Mouse (Mus musculus) midbrain, embryonic 13.5 days (tissue): ENCODE data around the gene Nradd. TPM values are rescaled to one million over a fixed set of nuclear protein-coding genes. Genes with fewer than 3 reads are reported as not detected.
A peak's percentile ranks its signal among the peaks of the same experiment; 100 is the strongest.

Experiments
- ATAC-seq: fragments of 200-750 bp; cut with Nextera tagmentation; 2 replicates; pipeline ENCODE4 v1.8.0; 2017; ENCODE audit warnings: mild to moderate bottlenecking, moderate TSS enrichment, moderate library complexity
- H3K27ac ChIP-seq: fragments of 300-500 bp; sonication (generic); 2 replicates; pipeline ENCODE4 v1.5.1; 2015; ENCODE audit warnings: inconsistent platforms, mild to moderate bottlenecking, moderate library complexity
- H3K27me3 ChIP-seq: fragments of 300-500 bp; sonication (generic); 2 replicates; pipeline ENCODE4 v1.6.1; 2015; ENCODE audit warnings: mild to moderate bottlenecking, inconsistent platforms
- H3K36me3 ChIP-seq: fragments of 300-500 bp; sonication (generic); 2 replicates; pipeline ENCODE4 v1.6.1; 2015; ENCODE audit warnings: mild to moderate bottlenecking, inconsistent platforms
- H3K4me1 ChIP-seq: fragments of 300-500 bp; sonication (generic); replicated peaks from 2 replicates; pipeline ENCODE4 v1.6.1; 2015; ENCODE audit warnings: inconsistent platforms
- H3K4me2 ChIP-seq: fragments of 300-500 bp; sonication (generic); replicated peaks from 2 replicates; pipeline ENCODE4 v1.6.1; 2015; ENCODE audit warnings: moderate library complexity, mild to moderate bottlenecking, inconsistent platforms
- H3K4me3 ChIP-seq: fragments of 300-500 bp; sonication (generic); replicated peaks from 2 replicates; pipeline ENCODE4 v1.5.1; 2015; ENCODE audit warnings: mild to moderate bottlenecking, inconsistent platforms
- H3K9ac ChIP-seq: fragments of 300-500 bp; sonication (generic); replicated peaks from 2 replicates; pipeline ENCODE4 v1.6.1; 2015; ENCODE audit warnings: mild to moderate bottlenecking, inconsistent platforms
- H3K9me3 ChIP-seq: fragments of 300-500 bp; sonication (generic); 2 replicates; pipeline ENCODE4 v1.6.1; 2016; ENCODE audit warnings: mild to moderate bottlenecking, inconsistent platforms
- WGBS: fragments of 180-500 bp; shearing (Covaris S2); methylation state at CpG from one replicate; pipeline ENCODE4 v1.1.7; 2015; 5-methylcytosine and 5-hydroxymethylcytosine counted together
- microRNA-seq: library from miRNA; unstranded; fragments of <30 nt; microRNA quantifications from one replicate; pipeline ENCODE4, GENCODE M21; 2016
- polyA plus RNA-seq: library from polyadenylated mRNA; unstranded; fragments of >200 nt; fragmentation: Nextera tagmentation; extraction: Ambion mirVana; gene quantifications from 2 replicates; pipeline ENCODE4 v1.2.1, GENCODE M21; 2015

Nradd gene
- polyA plus RNA-seq, 1 experiment from 2014 or later, result 36.6 TPM

GRCm38 (mm10) chr9:110625350-110625908 is 1.2 kb upstream of the Nradd start:
- ATAC-seq, result 0 out of 2 replicates have a peak, but pooled peaks have one; percentile 1
- WGBS, result 71% methylated on average over 11 of the region's 11 CpGs
- H3K9me3 ChIP-seq, result no peaks in the 10 kb centered on the region

GRCm38 (mm10) chr9:110623416-110624195 is 646 bp downstream of the Nradd start:
- H3K9ac ChIP-seq, result peak overlapping the region; percentile 72
- H3K9me3 ChIP-seq, result no peaks in the 10 kb centered on the region
- 42% methylated on average over 8 of the region's 8 CpGs for WGBS
- peak overlapping the region; percentile 85 for H3K27ac ChIP-seq
- H3K4me3 ChIP-seq, result peak overlapping the region; percentile 51
- H3K4me1 ChIP-seq, result peaks cover 29% of the 10 kb centered on the region
- peaks cover 43% of the 10 kb centered on the region for H3K36me3 ChIP-seq
- ATAC-seq, result peak; percentile 0; the same call in 1 of the 2 replicates
- peaks cover 5% of the 10 kb centered on the region; the same call in 1 of the 2 replicates for H3K27me3 ChIP-seq
- peak overlapping the region; percentile 91 for H3K4me2 ChIP-seq

More at GRCm38 (mm10) chr9:110625350-110625908, 1.2 kb upstream of the Nradd start:
- peak overlapping the region; percentile 51 for H3K4me3 ChIP-seq
- peak overlapping the region; percentile 91 for H3K4me2 ChIP-seq
- peak overlapping the region; percentile 85 for H3K27ac ChIP-seq
- peaks cover 26% of the 10 kb centered on the region for H3K36me3 ChIP-seq
- peaks cover 29% of the 10 kb centered on the region for H3K4me1 ChIP-seq
- peak overlapping the region; percentile 72 for H3K9ac ChIP-seq
- H3K27me3 ChIP-seq, result peaks cover 5% of the 10 kb centered on the region; the same call in 1 of the 2 replicates

GRCm38 (mm10) chr9:110622621-110623219 is 1.5 kb downstream of the Nradd start:
- Histone ChIP-seq H3K36me3 (peaks cover 52% of the 10 kb centered on the region), H3K27me3 (peaks cover 5% of the 10 kb centered on the region; the same call in 1 of the 2 replicates), H3K4me1 (peaks cover 29% of the 10 kb centered on the region), H3K9me3 (no peaks in the 10 kb centered on the region), H3K4me3 (no peak overlapping the region), H3K4me2 (peak overlapping the region; percentile 91), H3K9ac (no peak overlapping the region), H3K27ac (no peak overlapping the region)
- ATAC-seq, result no peak
- 88% methylated on average over 12 of the region's 12 CpGs for WGBS

- no peak for ATAC-seq
- 95% methylated on average over 7 of the region's 7 CpGs for WGBS
- Histone ChIP-seq H3K9ac (no peak overlapping the region), H3K9me3 (no peaks in the 10 kb centered on the region), H3K4me3 (no peak overlapping the region), H3K36me3 (peaks cover 61% of the 10 kb centered on the region), H3K4me1 (peaks cover 29% of the 10 kb centered on the region), H3K4me2 (no peak overlapping the region), H3K27ac (no peak overlapping the region), H3K27me3 (no peaks in the 10 kb centered on the region)
These were observed 3.6 kb downstream of the Nradd start for GRCm38 (mm10) chr9:110620685-110621084.

- no peaks in the 10 kb centered on the region for H3K9me3 ChIP-seq
- H3K9ac ChIP-seq, result no peak overlapping the region
- no peak for ATAC-seq
- no peak overlapping the region for H3K27ac ChIP-seq
- H3K36me3 ChIP-seq, result peaks cover 66% of the 10 kb centered on the region
- no peak overlapping the region for H3K4me2 ChIP-seq
- no peaks in the 10 kb centered on the region for H3K27me3 ChIP-seq
- H3K4me3 ChIP-seq, result no peak overlapping the region
- peaks cover 24% of the 10 kb centered on the region for H3K4me1 ChIP-seq
- WGBS, result 86% methylated on average over 7 of the region's 7 CpGs
These were observed 4.1 kb downstream of the Nradd start for GRCm38 (mm10) chr9:110620180-110620579.

GRCm38 (mm10) chr9:110617081-110617480 is 7.2 kb downstream of the Nradd start:
- no peaks in the 10 kb centered on the region for H3K27me3 ChIP-seq
- no peaks in the 10 kb centered on the region for H3K4me1 ChIP-seq
- ATAC-seq, result no peak
- no peak overlapping the region for H3K9ac ChIP-seq
- H3K4me3 ChIP-seq, result no peak overlapping the region
- H3K36me3 ChIP-seq, result peaks cover 78% of the 10 kb centered on the region
- no peak overlapping the region for H3K4me2 ChIP-seq
- no peaks in the 10 kb centered on the region for H3K9me3 ChIP-seq
- H3K27ac ChIP-seq, result no peak overlapping the region
- WGBS, result 82% methylated on average over 3 of the region's 3 CpGs

- 85% methylated on average over 3 of the region's 3 CpGs for WGBS
- Histone ChIP-seq H3K36me3 (peaks cover 53% of the 10 kb centered on the region), H3K9me3 (no peaks in the 10 kb centered on the region), H3K27ac (no peak overlapping the region), H3K27me3 (no peaks in the 10 kb centered on the region), H3K4me2 (no peak overlapping the region), H3K9ac (no peak overlapping the region), H3K4me3 (no peak overlapping the region), H3K4me1 (no peaks in the 10 kb centered on the region)
- ATAC-seq, result no peak
These were observed 12.8 kb downstream of the Nradd start for GRCm38 (mm10) chr9:110611471-110611870.

- Histone ChIP-seq H3K27ac (no peak overlapping the region), H3K9ac (no peak overlapping the region), H3K9me3 (no peaks in the 10 kb centered on the region), H3K36me3 (peaks cover 7% of the 10 kb centered on the region; the same call in 1 of the 2 replicates), H3K27me3 (no peaks in the 10 kb centered on the region), H3K4me3 (no peak overlapping the region), H3K4me1 (no peaks in the 10 kb centered on the region), H3K4me2 (no peak overlapping the region)
- 91% methylated on average over 1 of the region's 1 CpGs for WGBS
- ATAC-seq, result no peak
These were observed 40.7 kb downstream of the Nradd start for GRCm38 (mm10) chr9:110583521-110583920.

GRCm38 (mm10) chr9:110582161-110582560 is 42.1 kb downstream of the Nradd start:
- H3K36me3 ChIP-seq, result peaks cover 11% of the 10 kb centered on the region
- no peaks in the 10 kb centered on the region for H3K4me1 ChIP-seq
- H3K4me2 ChIP-seq, result no peak overlapping the region
- no peaks in the 10 kb centered on the region for H3K27me3 ChIP-seq
- H3K4me3 ChIP-seq, result no peak overlapping the region
- no peak overlapping the region for H3K9ac ChIP-seq
- H3K9me3 ChIP-seq, result no peaks in the 10 kb centered on the region
- WGBS, result 94% methylated on average over 2 of the region's 2 CpGs
- no peak overlapping the region for H3K27ac ChIP-seq
- ATAC-seq, result no peak

Small RNA genes lying within 50 kb of the gene (microRNA-seq; reads per million reads assigned to microRNA genes)
- gene Mir8107, result not detected

Other genes starting within 250 kb of the Nradd start
- gene Ptpn23, start 216.2 kb downstream of the Nradd start, polyA plus RNA-seq, result 21.6 and 25.7 TPM in 2 replicates
- gene Ngp, start 204.7 kb downstream of the Nradd start, polyA plus RNA-seq, result 0.43 and 1.3 TPM in 2 replicates
- gene Klhl18, start 147.8 kb downstream of the Nradd start, polyA plus RNA-seq, result 14.5 and 16.0 TPM in 2 replicates
- gene Kif9, start 147.5 kb downstream of the Nradd start, polyA plus RNA-seq, result 2.4 and 2.6 TPM in 2 replicates
- gene Setd2, start 91.9 kb downstream of the Nradd start, polyA plus RNA-seq, result 41.7 and 44.7 TPM in 2 replicates
- gene Nbeal2, start 29.7 kb upstream of the Nradd start, polyA plus RNA-seq, result 2.0 and 3.1 TPM in 2 replicates
- 136 and 140 TPM in 2 replicates for gene Ccdc12, start 32.1 kb upstream of the Nradd start, polyA plus RNA-seq
- gene Myl3, start 117.4 kb upstream of the Nradd start, polyA plus RNA-seq, result not detected in 2 replicates
- gene Pth1r, start 122.7 kb upstream of the Nradd start, polyA plus RNA-seq, result 9.2 and 11.2 TPM in 2 replicates
- not detected in 2 replicates for gene Prss42, start 173.7 kb upstream of the Nradd start, polyA plus RNA-seq
- gene Prss44, start 189.5 kb upstream of the Nradd start, polyA plus RNA-seq, result not detected in 2 replicates
- gene Prss43, start 202.2 kb upstream of the Nradd start, polyA plus RNA-seq, result not detected in 2 replicates
- not detected in 2 replicates for gene Prss45, start 210.1 kb upstream of the Nradd start, polyA plus RNA-seq
- gene Prss46, start 220.1 kb upstream of the Nradd start, polyA plus RNA-seq, result not detected in 2 replicates
- gene Prss50, start 233.5 kb upstream of the Nradd start, polyA plus RNA-seq, result 0.24 TPM in 1 of 2 replicates, not detected in the other